Mouse (Mus musculus) embryonic facial prominence, embryonic 14.5 days (tissue): ENCODE measurements around the gene Crat. TPM values are rescaled to one million over a fixed set of nuclear protein-coding genes. Genes with fewer than 3 reads are reported as not detected.
"Not testable (repeated sequence)": the region's sequence is repeated elsewhere in the genome, so short reads cannot be mapped to it uniquely, and the experiment has no call there.

ENCODE experiments used
- ATAC-seq: fragments of 200-750 bp; cut with Nextera tagmentation; 2 replicates; pipeline ENCODE4 v1.8.0; 2017; ENCODE audit warnings: low read depth, moderate number of reproducible peaks, moderate TSS enrichment
- DNase-seq: peaks from one replicate; pipeline ENCODE4 v3.0.0-alpha.2; 2015; ENCODE audit warnings: low spot score
- H3K27ac ChIP-seq: fragments of 300-500 bp; sonication (generic); replicated peaks from 2 replicates; pipeline ENCODE4 v1.5.1; 2014; ENCODE audit warnings: low read depth, mild to moderate bottlenecking, low read length, moderate library complexity
- H3K27me3 ChIP-seq: fragments of 300-500 bp; sonication (generic); replicated peaks from 2 replicates; pipeline ENCODE4 v1.6.1; 2014; ENCODE audit warnings: low read length; ENCODE audit not compliant: control insufficient read depth, insufficient read depth
- H3K36me3 ChIP-seq: fragments of 300-500 bp; sonication (generic); 2 replicates; pipeline ENCODE4 v1.6.1; 2014; ENCODE audit warnings: low read length, mixed read lengths; ENCODE audit not compliant: control insufficient read depth, insufficient read depth
- H3K4me1 ChIP-seq: fragments of 300-500 bp; sonication (generic); 2 replicates; pipeline ENCODE4 v1.6.1; 2014; ENCODE audit warnings: antibody characterized with exemption, low read length; ENCODE audit not compliant: control insufficient read depth, insufficient read depth
- H3K4me2 ChIP-seq: fragments of 300-500 bp; sonication (generic); 2 replicates; pipeline ENCODE4 v1.6.1; 2014; ENCODE audit warnings: low read depth, mild to moderate bottlenecking, low read length, moderate library complexity, mixed read lengths
- H3K4me3 ChIP-seq: fragments of 300-500 bp; sonication (generic); 2 replicates; pipeline ENCODE4 v1.5.1; 2014; ENCODE audit warnings: low read depth, mild to moderate bottlenecking, low read length
- H3K9ac ChIP-seq: fragments of 300-500 bp; sonication (generic); 2 replicates; pipeline ENCODE4 v1.6.1; 2014; ENCODE audit warnings: low read depth, mild to moderate bottlenecking, low read length, moderate library complexity, mixed read lengths
- H3K9me3 ChIP-seq: fragments of 300-500 bp; sonication (generic); 2 replicates; pipeline ENCODE4 v1.6.1; 2016; ENCODE audit warnings: low read length; ENCODE audit not compliant: control insufficient read depth
- WGBS: fragments of 180-500 bp; shearing (Covaris S2); extraction: QIAGEN DNeasy Blood & Tissue Kit; methylation state at CpG from one replicate; pipeline ENCODE4 v1.1.7; 2014; 5-methylcytosine and 5-hydroxymethylcytosine counted together
- polyA plus RNA-seq: library from polyadenylated mRNA; unstranded; fragments of >200 nt; fragmentation: Nextera tagmentation; extraction: Ambion mirVana; gene quantifications from 2 replicates; pipeline ENCODE4 v1.2.1, GENCODE M21; 2014

Crat gene
- polyA plus RNA-seq, 1 experiment from 2014 or later = 46.9 TPM

GRCm38 (mm10) chr2:30436156-30436545 is 20.5 kb upstream of the Crat start:
- Histone ChIP-seq H3K4me2 (no peak overlapping the region), H3K27me3 (no peaks in the 10 kb centered on the region), H3K9me3 (no peaks in the 10 kb centered on the region), H3K27ac (no peak overlapping the region), H3K4me1 (peaks cover 14% of the 10 kb centered on the region), H3K36me3 (peaks cover 71% of the 10 kb centered on the region), H3K4me3 (no peak overlapping the region), H3K9ac (no peak overlapping the region)
- ATAC-seq (no peak), DNase-seq (no peak)
- whole genome bisulfite sequencing = 79% methylated on average over 5 of the region's 5 CpGs

- H3K4me1 ChIP-seq = peaks cover 8% of the 10 kb centered on the region
- H3K9ac ChIP-seq = no peak overlapping the region
- WGBS = 53% methylated on average over 5 of the region's 5 CpGs
- H3K27ac ChIP-seq = no peak overlapping the region
- H3K36me3 ChIP-seq = peaks cover 77% of the 10 kb centered on the region
- H3K9me3 ChIP-seq = no peaks in the 10 kb centered on the region
- ATAC-seq (peak; percentile 56), DNase-seq (peak; percentile 80)
- H3K4me3 ChIP-seq = no peak overlapping the region
- no peak overlapping the region for H3K4me2 ChIP-seq
- H3K27me3 ChIP-seq = no peaks in the 10 kb centered on the region
Measured at GRCm38 (mm10) chr2:30435326-30436155, 19.9 kb upstream of the Crat start.

- no peak for ATAC-seq
- peaks cover 84% of the 10 kb centered on the region for H3K36me3 ChIP-seq
Measured at GRCm38 (mm10) chr2:30429156-30429555, 13.5 kb upstream of the Crat start.

DNA sequence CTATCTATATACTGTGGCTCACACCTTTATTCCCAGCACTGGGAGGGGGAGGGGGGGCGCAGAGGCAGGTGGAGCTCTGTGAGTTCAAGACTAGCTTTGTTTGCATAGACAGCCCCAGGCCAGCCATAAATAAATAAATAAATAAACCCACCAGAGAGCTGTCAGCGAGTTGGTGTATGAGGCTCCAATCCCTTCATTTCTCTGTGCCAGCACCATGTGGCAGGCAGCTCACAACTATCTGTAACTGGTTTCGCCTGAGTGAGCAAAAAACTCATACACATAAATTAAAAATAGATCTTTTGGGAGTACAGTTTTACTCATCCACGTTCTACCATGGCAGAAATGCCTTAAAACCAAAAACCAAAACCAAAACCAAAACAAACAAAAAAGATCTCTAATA is 5.8 kb upstream of the Crat start:
- no peak overlapping the region for H3K4me2 ChIP-seq
- no peak overlapping the region for H3K9ac ChIP-seq
- DNase-seq = no peak
- 62% methylated on average over 4 of the region's 4 CpGs for WGBS
- H3K9me3 ChIP-seq = no peaks in the 10 kb centered on the region
- peaks cover 21% of the 10 kb centered on the region for H3K4me1 ChIP-seq
- no peaks in the 10 kb centered on the region for H3K27me3 ChIP-seq
- H3K27ac ChIP-seq = no peak overlapping the region
- H3K4me3 ChIP-seq = no peak overlapping the region
- ATAC-seq = no peak
- peaks cover 12% of the 10 kb centered on the region; the same call in 1 of the 2 replicates for H3K36me3 ChIP-seq

More at GRCm38 (mm10) chr2:30429156-30429555, 13.5 kb upstream of the Crat start:
- H3K27me3 ChIP-seq = no peaks in the 10 kb centered on the region
- H3K4me3 ChIP-seq = no peak overlapping the region
- H3K27ac ChIP-seq = no peak overlapping the region
- H3K9ac ChIP-seq = no peak overlapping the region
- no peaks in the 10 kb centered on the region for H3K4me1 ChIP-seq
- H3K9me3 ChIP-seq = no peaks in the 10 kb centered on the region
- H3K4me2 ChIP-seq = no peak overlapping the region
- DNase-seq = no peak

DNA sequence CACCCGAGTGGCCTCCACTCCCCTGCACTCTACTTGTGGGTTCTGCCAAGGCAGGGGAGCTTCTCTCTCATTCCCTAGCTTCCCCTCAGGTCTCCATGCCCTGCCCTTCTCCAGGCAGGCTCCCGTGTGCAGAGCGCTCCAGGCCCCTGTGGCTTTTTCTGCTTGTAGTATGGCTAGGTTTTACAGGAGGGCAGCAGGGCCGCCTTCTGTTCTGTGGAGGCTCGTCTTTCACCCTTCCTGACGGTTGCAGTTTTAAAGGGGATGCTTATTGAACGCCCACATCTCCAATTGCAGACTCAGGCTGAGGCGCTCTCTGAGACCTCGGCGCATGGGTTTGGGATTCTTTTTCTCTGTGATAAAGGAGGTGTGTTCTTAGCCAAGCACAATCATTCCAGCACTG is 3.5 kb upstream of the Crat start:
- Histone ChIP-seq H3K9ac (peak overlapping the region; percentile 43), H3K4me2 (peak overlapping the region; percentile 33), H3K27ac (peak overlapping the region; percentile 78), H3K9me3 (no peaks in the 10 kb centered on the region), H3K27me3 (no peaks in the 10 kb centered on the region), H3K4me3 (no peak overlapping the region), H3K36me3 (0 out of 2 replicates have a peak, but pooled peaks cover 5% of the 10 kb centered on the region), H3K4me1 (peaks cover 31% of the 10 kb centered on the region)
- DNase-seq (peak; percentile 70), ATAC-seq (no peak)
- 12% methylated on average over 10 of the region's 10 CpGs for WGBS

DNA sequence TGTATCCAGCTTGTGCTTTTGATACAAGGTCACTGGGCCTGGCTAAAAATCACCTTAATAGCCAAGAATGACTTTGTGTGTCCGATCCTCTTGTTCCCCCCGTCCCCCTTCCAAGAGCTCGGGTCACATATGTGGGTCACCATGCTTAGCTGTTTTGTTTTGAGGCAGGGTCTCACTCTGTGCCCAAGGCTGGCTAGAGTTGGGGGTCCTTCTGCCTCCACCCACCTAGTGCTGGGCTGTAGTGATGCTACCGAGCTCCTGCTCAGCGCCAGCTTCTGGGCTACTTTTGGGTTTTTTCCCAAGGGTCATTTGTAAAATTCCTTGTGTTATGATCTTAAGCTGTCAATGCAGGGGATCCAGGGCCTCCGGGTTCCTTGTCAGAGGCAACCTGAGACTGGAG is 2.6 kb upstream of the Crat start:
- no peak for ATAC-seq
- Histone ChIP-seq H3K36me3 (0 out of 2 replicates have a peak, but pooled peaks cover 5% of the 10 kb centered on the region), H3K4me1 (peaks cover 31% of the 10 kb centered on the region), H3K4me2 (peak overlapping the region; percentile 33), H3K27me3 (no peaks in the 10 kb centered on the region), H3K9me3 (no peaks in the 10 kb centered on the region), H3K27ac (peak overlapping the region; percentile 78), H3K4me3 (no peak overlapping the region), H3K9ac (no peak overlapping the region)
- 51% methylated on average over 6 of the region's 6 CpGs for WGBS
- no peak for DNase-seq

DNA sequence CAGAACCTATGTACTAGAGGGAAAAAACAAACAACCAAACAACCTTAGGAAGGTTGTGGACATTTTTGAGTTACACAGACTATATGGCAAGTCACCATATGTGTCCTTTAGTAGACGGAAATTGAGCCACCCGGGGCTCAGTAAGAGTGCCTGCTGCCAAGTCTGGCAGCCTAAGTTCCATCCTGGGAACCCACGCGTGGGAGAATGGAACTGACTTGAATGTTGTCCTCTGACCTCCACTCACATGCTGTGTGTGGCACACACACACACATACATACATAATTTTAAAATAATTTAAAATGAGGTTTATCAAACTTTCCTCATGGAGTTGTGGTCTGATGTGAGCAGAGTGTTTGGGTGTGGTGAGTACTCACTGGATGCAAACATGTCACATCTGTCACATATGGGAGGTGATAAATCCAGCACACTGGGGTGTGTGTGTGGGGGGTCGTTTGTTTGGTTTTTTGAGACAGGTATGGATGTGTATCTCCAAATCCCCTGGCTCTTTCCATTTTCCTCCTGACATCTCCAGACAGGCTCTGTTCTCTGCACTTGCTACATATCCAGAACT is 2.1 kb upstream of the Crat start:
- ATAC-seq (no peak), DNase-seq (no peak)
- Histone ChIP-seq H3K4me2 (peak overlapping the region; percentile 92; the same call in 1 of the 2 replicates), H3K9ac (no peak overlapping the region), H3K36me3 (no peaks in the 10 kb centered on the region), H3K27me3 (no peaks in the 10 kb centered on the region), H3K27ac (no peak overlapping the region), H3K4me1 (peaks cover 31% of the 10 kb centered on the region), H3K9me3 (no peaks in the 10 kb centered on the region), H3K4me3 (no peak overlapping the region)
- 76% methylated on average over 5 of the region's 5 CpGs for WGBS

GRCm38 (mm10) chr2:30417154-30417553 is 1.5 kb upstream of the Crat start:
- Histone ChIP-seq H3K4me3 (peak overlapping the region; percentile 92), H3K4me2 (peak overlapping the region; percentile 92), H3K4me1 (peaks cover 31% of the 10 kb centered on the region)
- H3K9me3 ChIP-seq, H3K36me3 ChIP-seq, ATAC-seq, H3K9ac ChIP-seq, DNase-seq, H3K27ac ChIP-seq, H3K27me3 ChIP-seq: not testable (repeated sequence)
- WGBS = 78% methylated on average over 6 of the region's 6 CpGs

DNA sequence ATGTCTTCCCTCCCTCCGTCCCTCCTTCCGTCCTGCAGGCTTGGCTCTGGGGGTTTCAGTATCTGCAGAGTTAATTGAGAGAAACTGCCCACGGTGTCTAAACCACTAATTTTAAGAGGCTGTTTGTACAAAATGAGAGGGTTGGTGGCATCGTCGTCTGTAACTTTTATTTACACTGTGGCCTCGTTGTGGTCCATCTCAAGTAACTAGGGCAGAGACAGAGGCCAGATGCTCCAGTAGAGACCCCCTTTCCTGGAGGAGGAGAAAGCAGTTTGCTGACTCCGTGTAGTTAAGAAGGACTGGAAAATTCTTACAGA is 994 bp upstream of the Crat start:
- ATAC-seq = no peak
- Histone ChIP-seq H3K9ac (peak overlapping the region; percentile 96), H3K4me1 (peaks cover 31% of the 10 kb centered on the region)

More for the DNA sequence above, 994 bp upstream of the Crat start:
- Histone ChIP-seq H3K27ac (peak overlapping the region; percentile 98), H3K4me3 (peak overlapping the region; percentile 92), H3K36me3 (no peaks in the 10 kb centered on the region), H3K9me3 (no peaks in the 10 kb centered on the region), H3K4me2 (peak overlapping the region; percentile 92), H3K27me3 (no peaks in the 10 kb centered on the region)
- DNase-seq = peak; percentile 53
- WGBS = 0% methylated on average over 7 of the region's 7 CpGs
